Mouse (Mus musculus): ENCODE results near the gene Ramp2. TPM values are rescaled to one million over a fixed set of nuclear protein-coding genes. Genes with fewer than 3 reads are reported as not detected.

Ramp2 gene
- polyA plus RNA-seq, 1 experiment from 2014 or later, result 95.1 TPM

- Histone ChIP-seq H3K9ac (ENCODE audit: low read depth, low read length) (no peak overlapping the region), H3K4me2 (ENCODE audit: low read depth, low read length) (peak overlapping the region; percentile 98; the same call in 1 of the 2 replicates), H3K4me1 (ENCODE audit: control insufficient read depth, insufficient read depth, low read length) (peaks cover 46% of the 10 kb centered on the region), H3K36me3 (ENCODE audit: control insufficient read depth, insufficient read depth, low read length) (no peaks in the 10 kb centered on the region), H3K4me3 (ENCODE audit: low read length) (no peak overlapping the region), H3K27ac (ENCODE audit: low read length) (no peak overlapping the region), H3K27me3 (replicated peaks; ENCODE audit: control insufficient read depth, insufficient read depth, low read length) (peaks cover 9% of the 10 kb centered on the region; the same call in 1 of the 2 replicates), H3K9me3 (ENCODE audit: control insufficient read depth, low read length) (no peaks in the 10 kb centered on the region)
- 27% methylated on average over 32 of the region's 32 CpGs for WGBS
- ATAC-seq, result no peak
Observed at GRCm38 (mm10) chr11:101263138-101263988, 17.5 kb downstream of the Ramp2 start.

- ATAC-seq, result no peak
- H3K9me3 ChIP-seq (ENCODE audit: control insufficient read depth, low read length), result no peaks in the 10 kb centered on the region
- H3K27ac ChIP-seq (ENCODE audit: low read length), result no peak overlapping the region
- 46% methylated on average over 3 of the region's 3 CpGs for WGBS
- H3K4me2 ChIP-seq (ENCODE audit: low read depth, low read length), result no peak overlapping the region
- H3K4me3 ChIP-seq (ENCODE audit: low read length), result no peak overlapping the region
- H3K27me3 ChIP-seq (replicated peaks; ENCODE audit: control insufficient read depth, insufficient read depth, low read length), result peaks cover 9% of the 10 kb centered on the region; the same call in 1 of the 2 replicates
- no peaks in the 10 kb centered on the region for H3K36me3 ChIP-seq (ENCODE audit: control insufficient read depth, insufficient read depth, low read length)
- peaks cover 42% of the 10 kb centered on the region for H3K4me1 ChIP-seq (ENCODE audit: control insufficient read depth, insufficient read depth, low read length)
- H3K9ac ChIP-seq (ENCODE audit: low read depth, low read length), result no peak overlapping the region
Observed at GRCm38 (mm10) chr11:101263989-101264280, 18.1 kb downstream of the Ramp2 start.

- H3K36me3 ChIP-seq (ENCODE audit: control insufficient read depth, insufficient read depth, low read length), result no peaks in the 10 kb centered on the region
- peaks cover 36% of the 10 kb centered on the region for H3K4me1 ChIP-seq (ENCODE audit: control insufficient read depth, insufficient read depth, low read length)
- peak overlapping the region; percentile 27 for H3K4me3 ChIP-seq (ENCODE audit: low read length)
- peak overlapping the region; percentile 49 for H3K9ac ChIP-seq (ENCODE audit: low read depth, low read length)
- ATAC-seq, result no peak
- H3K9me3 ChIP-seq (ENCODE audit: control insufficient read depth, low read length), result no peaks in the 10 kb centered on the region
- peak overlapping the region; percentile 44 for H3K4me2 ChIP-seq (ENCODE audit: low read depth, low read length)
- no peak overlapping the region for H3K27ac ChIP-seq (ENCODE audit: low read length)
- peaks cover 9% of the 10 kb centered on the region; the same call in 1 of the 2 replicates for H3K27me3 ChIP-seq (replicated peaks; ENCODE audit: control insufficient read depth, insufficient read depth, low read length)
- WGBS, result 34% methylated on average over 31 of the region's 31 CpGs
Observed at GRCm38 (mm10) chr11:101264954-101265471, 19.2 kb downstream of the Ramp2 start.

GRCm38 (mm10) chr11:101265906-101266305, 20.1 kb downstream of the Ramp2 start:
- Histone ChIP-seq H3K9ac (ENCODE audit: low read depth, low read length) (no peak overlapping the region), H3K36me3 (ENCODE audit: control insufficient read depth, insufficient read depth, low read length) (no peaks in the 10 kb centered on the region), H3K4me3 (ENCODE audit: low read length) (no peak overlapping the region), H3K27ac (ENCODE audit: low read length) (no peak overlapping the region), H3K9me3 (ENCODE audit: control insufficient read depth, low read length) (no peaks in the 10 kb centered on the region), H3K4me2 (ENCODE audit: low read depth, low read length) (no peak overlapping the region), H3K27me3 (replicated peaks; ENCODE audit: control insufficient read depth, insufficient read depth, low read length) (peaks cover 9% of the 10 kb centered on the region; the same call in 1 of the 2 replicates), H3K4me1 (ENCODE audit: control insufficient read depth, insufficient read depth, low read length) (peaks cover 34% of the 10 kb centered on the region)
- ATAC-seq, result no peak
- 51% methylated on average over 6 of the region's 6 CpGs for WGBS

- H3K4me2 ChIP-seq (ENCODE audit: low read depth, low read length), result no peak overlapping the region
- no peak overlapping the region for H3K27ac ChIP-seq (ENCODE audit: low read length)
- H3K9me3 ChIP-seq (ENCODE audit: control insufficient read depth, low read length), result no peaks in the 10 kb centered on the region
- H3K4me1 ChIP-seq (ENCODE audit: control insufficient read depth, insufficient read depth, low read length), result peaks cover 11% of the 10 kb centered on the region
- no peaks in the 10 kb centered on the region for H3K27me3 ChIP-seq (replicated peaks; ENCODE audit: control insufficient read depth, insufficient read depth, low read length)
- H3K4me3 ChIP-seq (ENCODE audit: low read length), result no peak overlapping the region
- H3K36me3 ChIP-seq (ENCODE audit: control insufficient read depth, insufficient read depth, low read length), result no peaks in the 10 kb centered on the region
- peak; percentile 77 for ATAC-seq
- 20% methylated on average over 10 of the region's 10 CpGs for WGBS
- no peak overlapping the region for H3K9ac ChIP-seq (ENCODE audit: low read depth, low read length)
Observed at GRCm38 (mm10) chr11:101269577-101270116, 23.8 kb downstream of the Ramp2 start.

- ATAC-seq, result no peak
- Histone ChIP-seq H3K4me1 (ENCODE audit: control insufficient read depth, insufficient read depth, low read length) (peaks cover 19% of the 10 kb centered on the region), H3K9me3 (ENCODE audit: control insufficient read depth, low read length) (no peaks in the 10 kb centered on the region), H3K27me3 (replicated peaks; ENCODE audit: control insufficient read depth, insufficient read depth, low read length) (no peaks in the 10 kb centered on the region), H3K9ac (ENCODE audit: low read depth, low read length) (no peak overlapping the region), H3K27ac (ENCODE audit: low read length) (no peak overlapping the region), H3K4me3 (ENCODE audit: low read length) (no peak overlapping the region), H3K4me2 (ENCODE audit: low read depth, low read length) (no peak overlapping the region), H3K36me3 (ENCODE audit: control insufficient read depth, insufficient read depth, low read length) (no peaks in the 10 kb centered on the region)
- 88% methylated on average over 3 of the region's 3 CpGs for WGBS
Observed at GRCm38 (mm10) chr11:101272446-101272845, 26.6 kb downstream of the Ramp2 start.

- no peaks in the 10 kb centered on the region for H3K36me3 ChIP-seq (ENCODE audit: control insufficient read depth, insufficient read depth, low read length)
- no peak overlapping the region for H3K27ac ChIP-seq (ENCODE audit: low read length)
- H3K4me1 ChIP-seq (ENCODE audit: control insufficient read depth, insufficient read depth, low read length), result peaks cover 29% of the 10 kb centered on the region
- no peak overlapping the region for H3K4me3 ChIP-seq (ENCODE audit: low read length)
- H3K4me2 ChIP-seq (ENCODE audit: low read depth, low read length), result no peak overlapping the region
- no peaks in the 10 kb centered on the region for H3K27me3 ChIP-seq (replicated peaks; ENCODE audit: control insufficient read depth, insufficient read depth, low read length)
- H3K9me3 ChIP-seq (ENCODE audit: control insufficient read depth, low read length), result no peaks in the 10 kb centered on the region
- H3K9ac ChIP-seq (ENCODE audit: low read depth, low read length), result no peak overlapping the region
- WGBS, result 75% methylated on average over 4 of the region's 4 CpGs
- ATAC-seq, result no peak
Observed at GRCm38 (mm10) chr11:101275309-101275708, 29.5 kb downstream of the Ramp2 start.

GRCm38 (mm10) chr11:101276319-101277070, 30.7 kb downstream of the Ramp2 start:
- Histone ChIP-seq H3K9me3 (ENCODE audit: control insufficient read depth, low read length) (no peaks in the 10 kb centered on the region), H3K9ac (ENCODE audit: low read depth, low read length) (peak overlapping the region; percentile 68), H3K4me1 (ENCODE audit: control insufficient read depth, insufficient read depth, low read length) (peaks cover 29% of the 10 kb centered on the region), H3K36me3 (ENCODE audit: control insufficient read depth, insufficient read depth, low read length) (no peaks in the 10 kb centered on the region), H3K4me3 (ENCODE audit: low read length) (peak overlapping the region; percentile 63), H3K27me3 (replicated peaks; ENCODE audit: control insufficient read depth, insufficient read depth, low read length) (no peaks in the 10 kb centered on the region), H3K4me2 (ENCODE audit: low read depth, low read length) (peak overlapping the region; percentile 82), H3K27ac (ENCODE audit: low read length) (peak overlapping the region; percentile 84)
- WGBS, result 44% methylated on average over 26 of the region's 27 CpGs
- ATAC-seq, result no peak

Data from intestine, embryonic 16.5 days (tissue).